Mouse (Mus musculus) kidney, adult 11 months (tissue): ENCODE data around the gene Gja10.

Experiments
- DNase-seq: peaks from one replicate; pipeline ENCODE4 v3.0.0; 2022

Gja10 gene

GRCm38 (mm10) chr4:32560724-32561554, 41.6 kb downstream of the Gja10 start:
- no peak for DNase-seq

- DNase-seq: no peak
Measured at GRCm38 (mm10) chr4:32560246-32560645, 42.3 kb downstream of the Gja10 start.

GRCm38 (mm10) chr4:32555506-32555905, 47.1 kb downstream of the Gja10 start:
- DNase-seq: no peak

GRCm38 (mm10) chr4:32551337-32551736, 51.2 kb downstream of the Gja10 start:
- DNase-seq: no peak

- DNase-seq: no peak
Measured at GRCm38 (mm10) chr4:32549150-32549549, 53.4 kb downstream of the Gja10 start.
